Mouse (Mus musculus): ENCODE results near the gene Pla2g1b. TPM values are rescaled to one million over a fixed set of nuclear protein-coding genes. Genes with fewer than 3 reads are reported as not detected.
"Not testable (repeated sequence)": the region's sequence is repeated elsewhere in the genome, so short reads cannot be mapped to it uniquely, and the experiment has no call there.

The Pla2g1b gene
- polyA plus RNA-seq, 1 experiment from 2014 or later, result not detected

DNA sequence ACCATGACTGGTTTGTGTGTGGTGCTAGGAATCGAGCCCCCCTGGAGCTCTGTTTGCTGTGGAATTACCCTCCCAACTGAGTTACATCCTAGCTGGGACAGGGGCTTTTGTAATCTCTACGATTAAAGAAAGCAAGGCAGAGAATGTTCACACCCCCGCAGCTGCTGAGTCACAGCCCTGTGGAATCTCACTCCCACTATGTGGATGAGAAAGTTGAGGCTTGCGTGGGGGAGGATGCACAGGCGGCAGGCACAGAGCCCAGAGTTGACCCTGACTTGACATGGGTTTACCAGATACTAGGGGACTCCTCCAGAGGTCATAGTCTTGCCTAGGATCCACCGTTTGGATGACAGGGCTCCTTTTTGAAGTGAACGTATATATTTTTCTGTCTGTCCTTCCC lies 31.0 kb downstream of the Pla2g1b start:
- Histone ChIP-seq H3K4me2 (ENCODE audit: low read depth, low read length) (no peak overlapping the region), H3K4me3 (ENCODE audit: low read depth, low read length) (no peak overlapping the region), H3K36me3 (replicated peaks; ENCODE audit: insufficient read depth, low read length) (no peaks in the 10 kb centered on the region), H3K9ac (replicated peaks) (no peak overlapping the region), H3K9me3 (ENCODE audit: low read length) (no peaks in the 10 kb centered on the region), H3K27ac (ENCODE audit: low read depth) (no peak overlapping the region), H3K4me1 (ENCODE audit: insufficient read depth) (peaks cover 3% of the 10 kb centered on the region), H3K27me3 (ENCODE audit: insufficient read depth, low read length) (no peaks in the 10 kb centered on the region)
- DNase-seq (no peak), ATAC-seq (no peak)
- WGBS (ENCODE audit: insufficient replicate concordance), result 61% methylated on average over 7 of the region's 7 CpGs
- no peak for TF ChIP-seq CTCF (IDR thresholded peaks at IDR 0.05; ENCODE audit: low read depth)
- no peak for TF ChIP-seq EP300 (IDR thresholded peaks at IDR 0.05; ENCODE audit: low read depth)

DNA sequence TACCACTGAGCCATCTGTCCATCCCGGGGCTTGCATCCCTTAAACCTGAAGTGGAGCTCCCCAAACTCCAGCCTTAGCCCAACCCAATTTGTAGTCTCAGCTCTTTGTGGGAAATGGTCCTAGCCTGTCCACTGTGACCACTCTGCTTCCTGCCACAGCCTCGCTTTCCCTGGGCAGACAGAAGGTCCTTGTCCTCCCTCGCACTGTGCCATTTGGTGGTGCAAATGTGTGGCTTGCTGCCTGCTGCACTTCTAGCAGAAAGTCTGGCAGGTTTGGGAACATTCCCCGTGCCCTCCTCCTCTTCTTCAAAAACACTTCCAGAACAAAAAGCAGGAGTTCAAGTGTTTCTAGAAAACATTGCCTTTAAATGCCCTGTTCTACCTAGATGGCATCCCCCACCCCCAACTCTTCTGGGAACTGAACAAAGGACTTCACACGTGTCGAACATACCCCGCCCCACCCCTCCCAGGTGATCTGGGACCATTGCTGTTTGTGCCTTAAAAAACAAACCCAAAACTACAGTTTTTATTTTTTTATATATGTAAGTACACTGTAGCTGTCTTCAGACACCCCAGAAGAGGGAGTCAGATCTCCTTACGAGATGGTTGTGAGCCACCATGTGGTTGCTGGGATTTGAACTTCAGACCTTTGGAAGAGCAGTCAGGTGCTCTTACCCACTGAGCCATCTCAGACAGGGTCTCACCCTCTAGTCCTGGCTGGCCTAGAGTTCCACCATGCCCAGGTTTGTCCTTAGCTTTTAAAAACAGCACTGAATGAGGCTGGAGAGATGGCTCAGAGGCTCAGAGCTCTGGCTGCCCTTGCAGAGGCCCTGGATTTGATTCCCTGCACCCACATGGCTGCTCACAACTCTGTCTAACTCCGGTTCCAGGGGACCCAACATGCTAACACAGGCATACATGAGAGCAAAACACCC lies 32.5 kb downstream of the Pla2g1b start:
- H3K36me3 ChIP-seq (replicated peaks; ENCODE audit: insufficient read depth, low read length), result no peaks in the 10 kb centered on the region
- ATAC-seq (no peak), DNase-seq (no peak)
- H3K9ac ChIP-seq (replicated peaks), result no peak overlapping the region
- H3K4me1 ChIP-seq (ENCODE audit: insufficient read depth), result no peaks in the 10 kb centered on the region; the same call in 1 of the 2 replicates
- H3K27ac ChIP-seq (ENCODE audit: low read depth), result no peak overlapping the region
- 67% methylated on average over 9 of the region's 9 CpGs for WGBS (ENCODE audit: insufficient replicate concordance)
- no peak overlapping the region for H3K4me3 ChIP-seq (ENCODE audit: low read depth, low read length)
- TF ChIP-seq CTCF (IDR thresholded peaks at IDR 0.05; ENCODE audit: low read depth), result no peak
- TF ChIP-seq EP300 (IDR thresholded peaks at IDR 0.05; ENCODE audit: low read depth), result no peak
- H3K27me3 ChIP-seq (ENCODE audit: insufficient read depth, low read length), result no peaks in the 10 kb centered on the region
- no peaks in the 10 kb centered on the region for H3K9me3 ChIP-seq (ENCODE audit: low read length)
- H3K4me2 ChIP-seq (ENCODE audit: low read depth, low read length), result no peak overlapping the region

DNA sequence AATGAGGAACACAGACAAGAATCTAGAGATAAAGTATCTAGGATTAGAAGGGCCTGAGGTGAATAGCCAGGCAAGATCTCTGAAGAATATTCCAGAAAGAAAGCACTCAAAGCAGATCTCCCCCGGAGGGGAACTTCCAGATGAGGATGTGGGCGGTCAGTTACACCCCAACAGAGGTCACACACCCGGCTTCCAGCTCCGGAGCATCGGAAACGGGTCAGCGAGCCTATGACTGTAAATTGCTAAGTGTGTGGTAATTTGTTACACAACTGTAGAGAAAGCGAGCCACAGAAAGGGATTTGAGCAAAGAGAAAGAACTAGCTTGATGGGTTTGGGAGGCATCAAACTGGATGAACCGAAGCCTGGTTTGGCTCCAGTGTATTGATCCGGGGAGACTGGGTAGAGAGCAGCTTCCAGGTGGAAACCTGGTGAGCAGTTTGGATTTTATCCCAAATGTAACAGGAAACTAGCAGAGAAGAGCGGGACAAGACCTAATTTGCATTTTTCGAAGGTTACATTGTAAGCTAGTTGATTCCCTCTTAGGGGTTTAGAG lies 34.4 kb downstream of the Pla2g1b start:
- no peak overlapping the region for H3K4me3 ChIP-seq (ENCODE audit: low read depth, low read length)
- no peak for TF ChIP-seq CTCF (IDR thresholded peaks at IDR 0.05; ENCODE audit: low read depth)
- peak; percentile 48; the same call in 1 of the 2 replicates for TF ChIP-seq EP300 (IDR thresholded peaks at IDR 0.05; ENCODE audit: low read depth)
- peak; percentile 50 for DNase-seq
- peaks cover 2% of the 10 kb centered on the region; the same call in 1 of the 2 replicates for H3K9me3 ChIP-seq (ENCODE audit: low read length)
- H3K36me3 ChIP-seq (replicated peaks; ENCODE audit: insufficient read depth, low read length), result no peaks in the 10 kb centered on the region
- H3K9ac ChIP-seq (replicated peaks), result no peak overlapping the region
- peak overlapping the region; percentile 66 for H3K27ac ChIP-seq (ENCODE audit: low read depth)
- H3K4me1 ChIP-seq (ENCODE audit: insufficient read depth), result no peaks in the 10 kb centered on the region; the same call in 1 of the 2 replicates
- peak overlapping the region; percentile 44; the same call in 1 of the 2 replicates for H3K4me2 ChIP-seq (ENCODE audit: low read depth, low read length)
- ATAC-seq, result peak; percentile 50
- no peaks in the 10 kb centered on the region for H3K27me3 ChIP-seq (ENCODE audit: insufficient read depth, low read length)
- 54% methylated on average over 12 of the region's 12 CpGs for WGBS (ENCODE audit: insufficient replicate concordance)

DNA sequence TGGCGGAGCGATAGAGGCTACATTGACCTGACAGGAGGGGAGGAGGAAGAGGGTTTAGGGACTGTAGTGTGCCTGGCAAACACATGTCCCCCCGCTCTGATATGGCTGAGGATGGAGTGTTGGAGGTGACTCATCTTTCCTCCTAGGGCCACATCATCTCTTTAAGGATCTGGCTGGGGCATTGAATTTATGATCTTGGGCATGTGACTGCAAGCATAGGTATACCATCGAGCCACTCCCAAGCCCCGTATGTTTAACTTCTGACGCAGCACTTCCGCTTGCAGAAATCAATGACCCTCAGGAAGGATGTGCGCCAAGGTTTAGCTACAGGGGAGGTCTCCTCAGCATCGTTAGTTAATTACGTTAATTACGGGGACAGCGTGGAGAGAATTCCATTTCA lies 37.0 kb downstream of the Pla2g1b start:
- no peak overlapping the region for H3K4me3 ChIP-seq (ENCODE audit: low read depth, low read length)
- peaks cover 12% of the 10 kb centered on the region for H3K4me1 ChIP-seq (ENCODE audit: insufficient read depth)
- no peak overlapping the region for H3K4me2 ChIP-seq (ENCODE audit: low read depth, low read length)
- H3K27ac ChIP-seq (ENCODE audit: low read depth), result no peak overlapping the region
- peaks cover 2% of the 10 kb centered on the region; the same call in 1 of the 2 replicates for H3K9me3 ChIP-seq (ENCODE audit: low read length)
- no peak overlapping the region for H3K9ac ChIP-seq (replicated peaks)
- no peak for ATAC-seq
- 53% methylated on average over 12 of the region's 12 CpGs for WGBS (ENCODE audit: insufficient replicate concordance)
- DNase-seq, result no peak
- no peaks in the 10 kb centered on the region for H3K27me3 ChIP-seq (ENCODE audit: insufficient read depth, low read length)
- no peak for TF ChIP-seq EP300 (IDR thresholded peaks at IDR 0.05; ENCODE audit: low read depth)
- TF ChIP-seq CTCF (IDR thresholded peaks at IDR 0.05; ENCODE audit: low read depth), result no peak
- H3K36me3 ChIP-seq (replicated peaks; ENCODE audit: insufficient read depth, low read length), result no peaks in the 10 kb centered on the region

DNA sequence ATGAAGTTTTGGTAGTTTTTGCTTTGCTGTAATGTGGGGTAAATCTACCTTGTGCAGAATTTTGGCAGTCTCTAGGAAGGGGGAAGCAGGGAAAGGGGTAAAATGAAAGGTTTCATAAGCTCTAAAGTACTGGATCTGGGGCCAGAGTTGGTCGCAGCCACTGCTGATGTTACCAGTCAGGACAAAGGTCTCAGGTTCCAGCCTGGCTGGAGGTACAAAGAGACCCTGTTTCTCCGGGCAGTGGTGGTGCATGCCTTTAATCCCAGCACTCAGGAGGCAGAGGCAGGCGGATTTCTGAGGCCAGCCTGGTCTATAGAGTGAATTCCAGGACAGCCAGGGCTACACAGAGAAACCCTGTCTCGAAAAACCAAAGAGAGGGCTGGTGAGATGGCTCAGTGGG lies 39.6 kb downstream of the Pla2g1b start:
- not testable (repeated sequence) for ATAC-seq; H3K27me3 ChIP-seq (ENCODE audit: insufficient read depth, low read length); H3K4me2 ChIP-seq (ENCODE audit: low read depth, low read length); H3K4me3 ChIP-seq (ENCODE audit: low read depth, low read length); H3K36me3 ChIP-seq (replicated peaks; ENCODE audit: insufficient read depth, low read length); H3K9ac ChIP-seq (replicated peaks); DNase-seq; H3K9me3 ChIP-seq (ENCODE audit: low read length); H3K27ac ChIP-seq (ENCODE audit: low read depth)
- H3K4me1 ChIP-seq (ENCODE audit: insufficient read depth), result peaks cover 33% of the 10 kb centered on the region
- 69% methylated on average over 4 of the region's 4 CpGs for WGBS (ENCODE audit: insufficient replicate concordance)

DNA sequence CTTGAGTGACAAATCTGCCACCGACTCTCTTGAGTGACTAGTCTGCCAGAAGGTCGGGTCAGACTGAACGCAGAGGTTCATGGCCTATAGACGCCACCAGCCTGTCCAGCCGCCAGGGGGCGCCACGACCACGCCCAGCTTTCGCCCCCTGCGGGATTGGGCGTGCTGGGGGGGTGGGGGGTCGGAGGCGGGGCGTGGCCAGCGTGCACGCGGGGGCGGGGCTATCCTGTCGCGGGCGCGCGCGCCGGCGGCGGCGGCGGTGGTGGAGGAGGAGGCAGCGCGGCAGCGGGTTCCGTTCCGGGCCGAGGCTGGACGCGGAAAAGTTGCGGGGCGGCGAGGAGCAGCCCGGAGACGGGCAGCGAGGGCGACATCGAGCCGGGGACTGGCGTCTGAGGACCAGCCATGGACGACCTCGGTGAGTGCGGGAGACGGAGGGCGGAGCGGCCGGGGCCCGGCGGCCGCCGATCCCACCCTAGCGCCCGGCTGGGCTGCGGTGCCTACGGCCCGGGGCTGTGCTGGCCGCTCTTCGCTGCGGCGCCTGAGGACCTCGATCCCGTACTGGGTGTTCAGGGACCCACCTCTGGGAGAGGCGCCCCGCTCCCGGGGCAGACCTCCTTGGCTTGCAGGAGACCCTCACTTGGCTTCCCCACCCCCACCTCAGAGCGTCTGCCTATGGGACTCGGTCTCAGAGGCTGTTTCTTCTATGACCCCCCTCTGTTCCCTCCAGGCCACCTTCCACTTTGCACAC lies 40.6 kb downstream of the Pla2g1b start, which contains the start of gene Pxn:
Pxn (plus strand) TSS at position 223 of the 748 bp plus-strand sequence.
- Histone ChIP-seq H3K4me1 (ENCODE audit: insufficient read depth) (peaks cover 38% of the 10 kb centered on the region), H3K4me2 (ENCODE audit: low read depth, low read length) (peak within 1 kb of the TSS; percentile 95), H3K27me3 (ENCODE audit: insufficient read depth, low read length) (no peaks in the 10 kb centered on the region), H3K9ac (replicated peaks) (peak within 1 kb of the TSS; percentile 89), H3K4me3 (ENCODE audit: low read depth, low read length) (peak within 1 kb of the TSS; percentile 79), H3K27ac (ENCODE audit: low read depth) (peak within 1 kb of the TSS; percentile 76), H3K9me3 (ENCODE audit: low read length) (peaks cover 2% of the 10 kb centered on the region; the same call in 1 of the 2 replicates), H3K36me3 (replicated peaks; ENCODE audit: insufficient read depth, low read length) (no peaks in the 10 kb centered on the region)
- ATAC-seq (peak; percentile 88), DNase-seq (peak; percentile 96)
- TF ChIP-seq CTCF (IDR thresholded peaks at IDR 0.05; ENCODE audit: low read depth) (peak; percentile 96), EP300 (IDR thresholded peaks at IDR 0.05; ENCODE audit: low read depth) (no peak)
- whole genome bisulfite sequencing (ENCODE audit: insufficient replicate concordance), result under 1% methylated on average over 37 of the region's 74 CpGs

Data from liver, postnatal 0 days (tissue).